Mouse (Mus musculus) lung, embryonic 16.5 days (tissue): Measurements from ENCODE around the gene Slc6a13. TPM values are rescaled to one million over a fixed set of nuclear protein-coding genes. Genes with fewer than 3 reads are reported as not detected.

Source experiments
- ATAC-seq: fragments of 200-750 bp; cut with Nextera tagmentation; 2 replicates; pipeline ENCODE4 v1.8.0; 2017; ENCODE audit warnings: low read depth, mild to moderate bottlenecking, moderate library complexity
- H3K27ac ChIP-seq: fragments of 300-500 bp; sonication (generic); 2 replicates; pipeline ENCODE4 v1.5.1; 2014; ENCODE audit warnings: mild to moderate bottlenecking, control low read depth, low read length
- H3K27me3 ChIP-seq: fragments of 300-500 bp; sonication (generic); 2 replicates; pipeline ENCODE4 v1.6.1; 2014; ENCODE audit warnings: low read depth, low read length, mixed read lengths; ENCODE audit not compliant: control insufficient read depth, insufficient read depth
- H3K36me3 ChIP-seq: fragments of 300-500 bp; sonication (generic); 2 replicates; pipeline ENCODE4 v1.6.1; 2014; ENCODE audit warnings: low read length; ENCODE audit not compliant: control insufficient read depth, insufficient read depth
- H3K4me1 ChIP-seq: fragments of 300-500 bp; sonication (generic); replicated peaks from 2 replicates; pipeline ENCODE4 v1.6.1; 2014; ENCODE audit warnings: low read length, mixed read lengths; ENCODE audit not compliant: control insufficient read depth, insufficient read depth
- H3K4me2 ChIP-seq: fragments of 300-500 bp; sonication (generic); 2 replicates; pipeline ENCODE4 v1.6.1; 2014; ENCODE audit warnings: low read depth, low read length, control low read depth
- H3K4me3 ChIP-seq: fragments of 300-500 bp; sonication (generic); 2 replicates; pipeline ENCODE4 v1.5.1; 2014; ENCODE audit warnings: mild to moderate bottlenecking, low read length, control low read depth
- H3K9ac ChIP-seq: fragments of 300-500 bp; sonication (generic); 2 replicates; pipeline ENCODE4 v1.6.1; 2014; ENCODE audit warnings: low read length, control low read depth
- H3K9me3 ChIP-seq: fragments of 300-500 bp; sonication (generic); 2 replicates; pipeline ENCODE4 v1.6.1; 2016; ENCODE audit warnings: low read length; ENCODE audit not compliant: control insufficient read depth
- WGBS: fragments of 180-500 bp; shearing (Covaris S2); extraction: QIAGEN DNeasy Blood & Tissue Kit; methylation state at CpG from one replicate; pipeline ENCODE4 v1.1.7; 2014; 5-methylcytosine and 5-hydroxymethylcytosine counted together
- polyA plus RNA-seq: library from polyadenylated mRNA; unstranded; fragments of >200 nt; fragmentation: Nextera tagmentation; extraction: Ambion mirVana; gene quantifications from 2 replicates; pipeline ENCODE4 v1.2.1, GENCODE M21; 2015

Slc6a13 gene
- polyA plus RNA-seq, 1 experiment from 2014 or later = 0.84 TPM

DNA sequence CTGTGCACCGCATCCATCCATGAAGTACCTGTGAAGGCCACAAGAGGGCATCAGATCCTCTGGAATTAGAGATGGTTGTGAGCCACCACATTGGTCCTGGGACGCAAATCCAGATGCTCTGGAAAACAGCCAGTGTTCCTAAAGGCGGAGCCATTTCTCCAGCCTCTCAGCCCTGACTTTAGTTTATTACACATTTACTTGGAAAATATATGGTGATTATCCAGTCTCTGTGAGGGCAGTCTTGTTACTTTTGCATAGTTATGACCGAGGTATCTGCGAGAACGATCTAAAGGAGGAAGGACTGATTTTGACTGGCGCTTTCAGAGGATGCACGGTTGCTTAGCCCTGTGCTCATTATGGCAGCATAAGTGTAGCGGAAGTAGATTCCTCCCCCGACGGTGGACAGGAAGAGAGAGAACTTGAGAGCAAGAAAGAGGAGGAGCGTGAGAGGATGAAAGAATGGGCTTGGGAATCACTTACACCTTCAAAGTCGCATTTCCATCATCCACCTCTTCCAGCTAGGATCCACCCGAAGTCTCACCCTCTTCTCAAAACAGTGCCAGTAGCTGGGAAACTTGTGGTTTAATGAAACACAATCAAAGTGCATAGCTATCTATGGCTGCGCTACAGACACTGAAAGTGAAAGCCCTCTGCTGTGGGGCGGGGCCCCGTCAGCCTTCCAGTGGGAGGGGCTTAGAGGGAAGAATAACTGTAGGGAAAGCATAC is 27.8 kb upstream of the Slc6a13 start:
- ATAC-seq = peak; percentile 92
- Histone ChIP-seq H3K9me3 (no peaks in the 10 kb centered on the region), H3K4me1 (no peaks in the 10 kb centered on the region), H3K27me3 (no peaks in the 10 kb centered on the region), H3K4me2 (peak overlapping the region; percentile 57), H3K27ac (peak overlapping the region; percentile 55), H3K9ac (0 out of 2 replicates have a peak overlapping the region, but pooled peaks have one; percentile 12), H3K36me3 (no peaks in the 10 kb centered on the region), H3K4me3 (peak overlapping the region; percentile 52)
- 9% methylated on average over 17 of the region's 17 CpGs for WGBS

DNA sequence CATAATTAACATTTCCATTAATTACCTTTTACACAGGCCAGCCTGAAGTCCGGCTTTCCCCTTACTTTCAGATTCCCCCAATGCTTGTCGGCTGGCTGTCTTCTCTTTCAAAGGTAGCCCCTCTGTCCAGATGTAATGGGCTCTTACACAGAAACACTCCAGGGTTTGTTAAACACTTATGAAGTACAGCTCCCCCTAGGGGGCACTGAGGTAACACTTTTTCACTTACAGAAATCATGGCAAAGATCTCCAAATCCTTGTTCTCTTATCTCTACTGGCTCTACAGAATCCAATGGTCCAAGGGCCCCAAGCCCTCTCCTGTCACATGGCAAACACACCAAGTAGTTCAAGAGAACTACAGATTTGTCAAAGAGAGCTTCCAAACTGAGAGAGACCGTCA is 25.7 kb upstream of the Slc6a13 start:
- H3K4me3 ChIP-seq = no peak overlapping the region
- no peak for ATAC-seq
- H3K4me1 ChIP-seq = no peaks in the 10 kb centered on the region
- H3K36me3 ChIP-seq = no peaks in the 10 kb centered on the region
- H3K27me3 ChIP-seq = no peaks in the 10 kb centered on the region
- 74% methylated on average over 3 of the region's 3 CpGs for WGBS
- no peak overlapping the region for H3K9ac ChIP-seq
- no peak overlapping the region for H3K27ac ChIP-seq
- H3K9me3 ChIP-seq = no peaks in the 10 kb centered on the region
- H3K4me2 ChIP-seq = no peak overlapping the region

DNA sequence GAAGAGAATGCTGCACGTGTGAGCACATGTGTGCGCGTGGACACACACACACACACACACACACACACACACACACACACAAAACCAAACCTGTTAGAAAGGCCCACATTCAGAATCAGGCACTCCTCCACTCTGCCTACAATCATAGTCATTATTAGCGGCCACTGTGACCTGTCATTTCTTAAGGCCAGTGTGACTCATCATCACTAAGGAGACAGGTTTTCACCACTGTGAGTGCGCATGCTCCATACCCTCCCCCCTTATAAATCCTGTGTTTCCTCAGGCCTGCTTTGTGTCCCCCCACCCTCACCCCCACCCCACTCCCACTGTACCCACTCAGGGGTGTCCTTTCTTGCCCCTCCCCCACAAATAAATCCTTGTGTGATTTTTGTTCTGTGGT is 15.9 kb upstream of the Slc6a13 start:
- Histone ChIP-seq H3K36me3 (no peaks in the 10 kb centered on the region), H3K4me1 (no peaks in the 10 kb centered on the region), H3K9me3 (no peaks in the 10 kb centered on the region), H3K27ac (no peak overlapping the region), H3K9ac (no peak overlapping the region), H3K4me2 (no peak overlapping the region), H3K27me3 (no peaks in the 10 kb centered on the region), H3K4me3 (no peak overlapping the region)
- no peak for ATAC-seq
- 87% methylated on average over 5 of the region's 5 CpGs for WGBS

DNA sequence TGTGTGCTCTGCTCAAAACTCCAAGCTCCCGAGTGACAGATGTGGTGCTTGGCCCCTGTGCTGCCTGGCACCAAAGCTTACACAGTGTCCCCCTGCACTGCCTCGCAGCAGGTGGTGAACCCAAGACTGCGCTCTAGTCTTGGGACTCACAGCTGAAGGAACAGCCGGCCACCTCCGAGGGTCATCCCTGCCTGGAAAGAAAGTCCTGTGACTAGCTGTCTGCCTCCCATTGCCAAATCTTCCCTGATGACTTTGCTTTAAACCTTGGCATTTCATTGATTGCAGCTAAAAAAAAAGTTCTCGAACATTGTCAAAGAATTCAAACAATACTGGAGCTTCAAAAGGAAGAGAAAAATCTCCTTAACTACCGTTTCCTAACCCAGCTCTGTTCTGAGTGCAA is 710 bp upstream of the Slc6a13 start:
- Histone ChIP-seq H3K27ac (no peak overlapping the region), H3K9me3 (no peaks in the 10 kb centered on the region), H3K9ac (no peak overlapping the region), H3K4me1 (peaks cover 3% of the 10 kb centered on the region; the same call in 1 of the 2 replicates), H3K4me3 (no peak overlapping the region), H3K27me3 (no peaks in the 10 kb centered on the region), H3K36me3 (no peaks in the 10 kb centered on the region), H3K4me2 (no peak overlapping the region)
- 39% methylated on average over 7 of the region's 7 CpGs for WGBS
- ATAC-seq = no peak

DNA sequence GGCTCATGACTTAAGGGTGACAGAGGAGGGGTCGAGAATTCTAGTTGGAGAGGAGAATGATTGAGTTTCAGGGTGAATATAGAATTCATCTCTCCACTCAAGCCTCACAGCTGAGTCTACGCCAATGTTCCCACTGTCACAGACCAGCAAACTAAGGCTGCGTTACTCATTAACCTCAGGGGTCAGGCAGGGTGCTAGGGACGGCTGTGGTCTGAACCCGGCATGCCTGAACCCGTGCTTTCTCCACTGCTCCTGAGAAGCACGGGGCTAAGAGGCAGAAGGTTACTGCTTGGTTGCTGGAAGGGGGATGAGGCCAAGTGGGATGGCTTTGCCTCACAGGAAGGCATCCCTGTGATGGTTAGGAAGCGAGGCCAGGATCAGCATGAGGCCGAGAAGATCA is 477 bp downstream of the Slc6a13 start:
- Histone ChIP-seq H3K27me3 (no peaks in the 10 kb centered on the region), H3K9me3 (no peaks in the 10 kb centered on the region), H3K36me3 (no peaks in the 10 kb centered on the region), H3K4me3 (no peak overlapping the region), H3K9ac (no peak overlapping the region), H3K27ac (no peak overlapping the region), H3K4me1 (peaks cover 3% of the 10 kb centered on the region; the same call in 1 of the 2 replicates), H3K4me2 (no peak overlapping the region; the same call in 1 of the 2 replicates)
- 24% methylated on average over 9 of the region's 9 CpGs for WGBS
- 0 out of 2 replicates have a peak, but pooled peaks have one; percentile 17 for ATAC-seq

DNA sequence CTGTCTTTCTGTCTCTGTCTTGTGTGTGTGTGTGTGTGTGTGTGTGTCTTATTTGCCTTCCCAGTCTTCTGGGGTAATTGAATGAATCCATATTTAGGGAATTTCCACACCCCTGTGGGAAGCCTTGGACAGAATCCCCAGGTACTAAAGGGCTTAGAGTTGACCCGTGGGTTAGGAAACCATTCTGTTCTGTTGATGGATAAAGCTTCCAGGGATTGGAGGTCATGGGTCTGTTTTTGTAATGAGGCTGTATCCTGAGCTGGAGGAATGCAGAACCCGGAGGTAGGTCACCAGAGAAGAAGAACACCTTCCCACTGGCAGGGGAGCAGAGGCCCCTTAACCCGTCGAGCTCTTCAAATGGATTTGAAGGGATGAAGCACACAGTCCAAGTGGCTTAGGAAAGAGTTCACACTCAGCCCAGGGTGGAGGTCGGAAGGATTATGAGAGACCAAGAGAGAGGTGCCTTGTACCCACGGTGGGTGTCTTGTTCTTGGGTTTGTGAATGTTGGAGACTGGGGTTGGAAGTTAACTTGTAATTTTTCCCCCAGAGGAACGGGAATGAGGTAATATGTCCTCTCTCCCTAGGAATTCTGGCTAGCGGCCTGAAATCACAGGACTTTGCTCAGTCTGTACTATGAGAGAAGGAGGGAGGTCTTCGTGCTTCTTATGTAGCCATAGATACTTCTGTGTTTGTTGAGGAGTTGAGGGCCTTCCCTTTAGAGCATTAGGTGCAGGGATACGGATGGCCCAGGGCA is 3.6 kb downstream of the Slc6a13 start:
- Histone ChIP-seq H3K36me3 (no peaks in the 10 kb centered on the region), H3K27me3 (no peaks in the 10 kb centered on the region), H3K9ac (no peak overlapping the region), H3K9me3 (no peaks in the 10 kb centered on the region), H3K4me1 (peaks cover 3% of the 10 kb centered on the region; the same call in 1 of the 2 replicates), H3K27ac (no peak overlapping the region), H3K4me2 (no peak overlapping the region), H3K4me3 (no peak overlapping the region)
- ATAC-seq = no peak
- 53% methylated on average over 10 of the region's 10 CpGs for WGBS

DNA sequence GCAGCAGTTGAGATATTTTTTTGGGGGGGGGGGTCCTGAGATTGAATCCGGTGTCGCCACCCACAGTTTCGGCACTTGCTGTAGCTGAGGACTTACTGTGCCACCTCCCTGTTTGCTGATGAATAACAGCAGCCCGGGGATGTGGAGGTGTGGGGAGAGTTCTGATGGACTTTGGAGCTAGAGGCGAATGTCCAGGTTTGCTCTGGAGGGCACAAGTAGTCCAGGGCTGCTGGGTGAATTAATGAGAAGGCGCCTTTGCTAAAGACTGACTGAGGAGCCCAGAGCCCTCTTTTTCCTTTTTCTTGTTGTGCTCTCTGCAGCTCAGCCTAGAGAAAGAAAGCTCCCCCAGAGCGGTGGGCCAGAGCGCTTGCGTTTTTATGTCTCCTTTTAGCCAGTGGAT is 4.6 kb downstream of the Slc6a13 start:
- no peaks in the 10 kb centered on the region for H3K36me3 ChIP-seq
- H3K27ac ChIP-seq = no peak overlapping the region
- 84% methylated on average over 9 of the region's 9 CpGs for WGBS

DNA sequence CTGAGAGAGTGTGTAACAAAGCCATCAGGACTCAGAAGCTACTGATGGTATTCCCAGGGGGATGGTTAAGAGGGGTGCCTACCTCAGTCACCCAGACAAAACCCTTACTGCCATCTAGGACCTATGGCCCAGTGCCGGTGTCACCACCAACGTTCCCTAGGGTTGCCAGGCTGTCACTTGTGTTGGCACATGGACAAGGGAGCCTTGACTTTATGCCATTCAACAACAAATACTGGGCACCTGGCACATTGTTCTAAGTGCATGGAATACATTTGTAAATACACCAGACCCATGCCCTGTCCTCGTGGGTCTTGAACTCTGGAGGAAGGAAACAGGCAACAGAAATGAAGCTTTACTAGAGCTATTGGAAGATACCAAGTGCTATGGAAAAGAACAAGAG is 5.5 kb downstream of the Slc6a13 start:
- no peak overlapping the region for H3K4me2 ChIP-seq
- no peak overlapping the region for H3K4me3 ChIP-seq
- WGBS = 86% methylated on average over 3 of the region's 3 CpGs
- no peak overlapping the region for H3K27ac ChIP-seq
- no peak for ATAC-seq
- no peak overlapping the region for H3K9ac ChIP-seq
- no peaks in the 10 kb centered on the region for H3K9me3 ChIP-seq
- H3K27me3 ChIP-seq = no peaks in the 10 kb centered on the region
- no peaks in the 10 kb centered on the region; the same call in 1 of the 2 replicates for H3K4me1 ChIP-seq
- no peaks in the 10 kb centered on the region for H3K36me3 ChIP-seq

More for the DNA sequence above, 4.6 kb downstream of the Slc6a13 start:
- H3K9me3 ChIP-seq = no peaks in the 10 kb centered on the region
- no peak overlapping the region for H3K9ac ChIP-seq
- no peak overlapping the region for H3K4me2 ChIP-seq
- ATAC-seq = no peak
- no peaks in the 10 kb centered on the region for H3K27me3 ChIP-seq
- H3K4me3 ChIP-seq = no peak overlapping the region
- H3K4me1 ChIP-seq = peaks cover 3% of the 10 kb centered on the region; the same call in 1 of the 2 replicates

DNA sequence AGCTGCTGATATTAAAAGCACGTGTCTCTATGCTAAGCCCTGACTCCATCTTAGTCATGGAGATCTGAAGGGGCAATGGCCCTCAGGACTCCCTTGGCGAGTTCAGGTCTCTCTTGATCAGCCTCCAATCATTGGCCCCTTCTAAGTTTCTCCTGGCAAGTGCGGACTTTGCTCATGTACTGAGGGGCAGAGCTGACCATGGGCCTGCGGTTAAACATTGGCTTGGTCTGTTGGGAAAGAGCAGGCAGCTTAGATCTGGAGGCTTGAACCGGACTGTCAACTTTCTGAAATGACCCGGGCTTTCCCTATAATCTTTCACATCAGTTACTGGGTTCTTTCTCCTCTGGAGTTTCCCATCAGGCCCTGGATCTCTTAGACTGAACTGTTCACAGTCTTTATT is 11.0 kb downstream of the Slc6a13 start:
- ATAC-seq = no peak

More for the DNA sequence above, 11.0 kb downstream of the Slc6a13 start:
- no peak overlapping the region for H3K9ac ChIP-seq
- WGBS = 74% methylated on average over 6 of the region's 6 CpGs
- H3K27ac ChIP-seq = no peak overlapping the region
- H3K27me3 ChIP-seq = no peaks in the 10 kb centered on the region
- H3K4me3 ChIP-seq = no peak overlapping the region
- H3K36me3 ChIP-seq = no peaks in the 10 kb centered on the region
- H3K4me1 ChIP-seq = no peaks in the 10 kb centered on the region
- H3K9me3 ChIP-seq = no peaks in the 10 kb centered on the region
- H3K4me2 ChIP-seq = no peak overlapping the region
